Mouse (Mus musculus): ENCODE measurements around the gene Adamts2. TPM values are rescaled to one million over a fixed set of nuclear protein-coding genes. Genes with fewer than 3 reads are reported as not detected.
A peak's percentile ranks its signal among the peaks of the same experiment; 100 is the strongest.

Adamts2 gene
- total and polyA plus RNA-seq, 3 experiments = not detected

GRCm38 (mm10) chr11:50768995-50769749 lies 167.3 kb downstream of the Adamts2 start:
- Histone ChIP-seq H3K4me3 (replicated peaks in 1 of 3; ENCODE audit: low read depth in 2 of 3, low read length in 2 of 3, poor library complexity in 1 of 3) (no peak overlapping the region), H3K4me1 (ENCODE audit: control insufficient read depth in 1 of 2, insufficient read depth in 2 of 2) (peaks cover 0 to 3% of the 10 kb centered on the region in 2 experiments; a peak in 2 of 4 replicates), H3K9ac (ENCODE audit: insufficient read depth, low read depth) (no peak overlapping the region), H3K4me2 (ENCODE audit: insufficient read depth, low read depth, poor library complexity, severe bottlenecking) (peak overlapping the region; percentile 7; the same call in 1 of the 2 replicates), H3K27ac (ENCODE audit: insufficient read depth, low read depth) (no peak overlapping the region), H3K79me2 (replicated peaks; ENCODE audit: control insufficient read depth, extremely low read depth, insufficient read depth, poor library complexity, severe bottlenecking) (no peaks in the 10 kb centered on the region), H3K9me3 (replicated peaks; ENCODE audit: low read length) (no peaks in the 10 kb centered on the region), H3K27me3 (replicated peaks) (peaks cover 80% of the 10 kb centered on the region), H3K36me3 (replicated peaks in 1 of 2; ENCODE audit: control insufficient read depth in 1 of 2, insufficient read depth in 1 of 2, low read length in 1 of 2) (no peaks in the 10 kb centered on the region)
- in situ Hi-C loops (cut with MboI; ENCODE audit: low pct_ligation_motif_present, low pct_unique_long_range_greater_than_20kb, low sequenced_read_pairs) = loop anchor here (10.0 kb wide), 1 partner anchor 334 kb away; the partner anchor contains the start of gene Rufy1
- dilution Hi-C loops (cut with MboI; ENCODE audit: extremely low pct_ligation_motif_present, extremely low pct_unique_long_range_greater_than_20kb, low sequenced_read_pairs) = no loop called here
- TF ChIP-seq UBTF (IDR thresholded peaks at IDR 0.05; ENCODE audit: low read depth, low read length) (no peak), ZC3H11A (IDR thresholded peaks at IDR 0.05; ENCODE audit: low read depth, low read length) (no peak), POLR2AphosphoS2 (IDR thresholded peaks at IDR 0.05; ENCODE audit: low read depth, low read length) (no peak), RAD21 (IDR thresholded peaks at IDR 0.05; ENCODE audit: low read depth, low read length) (peak; percentile 88), JUN (IDR thresholded peaks at IDR 0.05; ENCODE audit: insufficient read depth, low read depth, low read length) (no peak), SMC3 (IDR thresholded peaks at IDR 0.05; ENCODE audit: low read depth, low read length) (peak; percentile 79), CTCF (conservative IDR thresholded peaks at IDR 0.05 in 1 of 2, IDR thresholded peaks at IDR 0.05 in 1 of 2; ENCODE audit: low read depth in 2 of 2, low read length in 2 of 2) (peak; percentile 90 to 93), USF1 (IDR thresholded peaks at IDR 0.05; ENCODE audit: low read depth, low read length) (no peak), TBP (conservative IDR thresholded peaks at IDR 0.05; ENCODE audit: low read depth, low read length) (no peak), ZMIZ1 (IDR thresholded peaks at IDR 0.05; ENCODE audit: low read depth, low read length) (no peak), POLR2A (IDR thresholded peaks at IDR 0.05; ENCODE audit: low read depth, low read length) (no peak), CHD1 (IDR thresholded peaks at IDR 0.05; ENCODE audit: low read depth, low read length) (no peak), ZNF384 (IDR thresholded peaks at IDR 0.05; ENCODE audit: low read depth, low read length) (no peak), SIN3A (IDR thresholded peaks at IDR 0.05; ENCODE audit: low read length) (no peak)
- DNase-seq (ENCODE audit: extremely low read depth) = peak; percentile 80

DNA sequence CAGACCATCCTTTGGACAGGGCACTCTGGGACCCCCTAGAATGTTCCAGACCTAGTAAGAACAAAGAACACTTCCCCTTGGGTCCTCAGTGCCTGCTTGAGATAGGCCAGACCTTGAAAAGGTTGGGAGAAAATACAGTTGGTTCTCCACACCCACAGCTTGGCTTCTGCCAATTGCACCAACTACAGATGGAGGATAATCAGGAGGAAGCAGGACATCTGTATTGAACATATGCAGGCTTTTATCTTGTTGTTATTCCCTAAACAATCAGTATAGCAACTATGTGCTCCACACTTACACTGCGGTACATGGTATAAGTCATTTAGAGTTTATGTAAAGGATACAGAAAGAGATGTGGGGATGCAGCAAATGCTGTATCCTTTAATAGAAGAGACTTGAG lies 169.1 kb downstream of the Adamts2 start:
- in situ Hi-C loops (cut with MboI; ENCODE audit: low pct_ligation_motif_present, low pct_unique_long_range_greater_than_20kb, low sequenced_read_pairs) (no loop called here), dilution Hi-C loops (cut with MboI; ENCODE audit: extremely low pct_ligation_motif_present, extremely low pct_unique_long_range_greater_than_20kb, low sequenced_read_pairs) (no loop called here)
- no peak overlapping the region for H3K9ac ChIP-seq (ENCODE audit: insufficient read depth, low read depth)
- H3K27ac ChIP-seq (ENCODE audit: insufficient read depth, low read depth) = no peak overlapping the region
- peaks cover 79% of the 10 kb centered on the region for H3K27me3 ChIP-seq (replicated peaks)
- H3K4me2 ChIP-seq (ENCODE audit: insufficient read depth, low read depth, poor library complexity, severe bottlenecking) = no peak overlapping the region
- H3K4me1 ChIP-seq (ENCODE audit: control insufficient read depth in 1 of 2, insufficient read depth in 2 of 2) = peaks cover 0 to 3% of the 10 kb centered on the region in 2 experiments; a peak in 2 of 4 replicates
- H3K79me2 ChIP-seq (replicated peaks; ENCODE audit: control insufficient read depth, extremely low read depth, insufficient read depth, poor library complexity, severe bottlenecking) = no peaks in the 10 kb centered on the region
- no peak overlapping the region for H3K4me3 ChIP-seq (replicated peaks in 1 of 3; ENCODE audit: low read depth in 2 of 3, low read length in 2 of 3, poor library complexity in 1 of 3)
- TF ChIP-seq IRF4 (IDR thresholded peaks at IDR 0.05; ENCODE audit: low read depth, low read length) (no peak), MEF2A (IDR thresholded peaks at IDR 0.05; ENCODE audit: borderline replicate concordance, low read depth, low read length) (no peak), SIN3A (IDR thresholded peaks at IDR 0.05; ENCODE audit: low read length) (no peak), SMC3 (IDR thresholded peaks at IDR 0.05; ENCODE audit: low read depth, low read length) (no peak), USF2 (conservative IDR thresholded peaks at IDR 0.05; ENCODE audit: low read depth, low read length) (no peak), MAZ (IDR thresholded peaks at IDR 0.05; ENCODE audit: low read depth, low read length) (no peak), CHD2 (IDR thresholded peaks at IDR 0.05; ENCODE audit: low read length) (no peak)
- H3K9me3 ChIP-seq (replicated peaks; ENCODE audit: low read length) = no peaks in the 10 kb centered on the region
- no peaks in the 10 kb centered on the region for H3K36me3 ChIP-seq (replicated peaks in 1 of 2; ENCODE audit: control insufficient read depth in 1 of 2, insufficient read depth in 1 of 2, low read length in 1 of 2)
- no peak for DNase-seq (ENCODE audit: extremely low read depth)

Data from CH12.LX (cell line).